Mouse (Mus musculus): ENCODE measurements around the gene Lhx1. TPM values are rescaled to one million over a fixed set of nuclear protein-coding genes. Genes with fewer than 3 reads are reported as not detected.

Gene Lhx1
- total RNA-seq (2014; rRNA removed; ENCODE audit: low replicate concordance) = not detected in 2 replicates
- polyA plus RNA-seq (2015; fragmentation: Nextera tagmentation; extraction: Ambion mirVana) = not detected in 2 replicates

GRCm38 (mm10) chr11:84525421-84526274 is at the start of gene Lhx1:
Gene Lhx1, minus strand, starts transcription at chr11:84525535.
- Histone ChIP-seq H3K9ac (replicated peaks; ENCODE audit: low read depth, low read length) (no peak within 1 kb of the TSS), H3K36me3 (replicated peaks; ENCODE audit: control insufficient read depth, insufficient read depth, low read length) (no peaks in the 10 kb centered on the region), H3K27ac (ENCODE audit: low read depth) (no peak within 1 kb of the TSS), H3K4me2 (ENCODE audit: low read depth, low read length) (peak within 1 kb of the TSS; percentile 68), H3K9me3 (replicated peaks; ENCODE audit: control insufficient read depth, low read length) (no peaks in the 10 kb centered on the region), H3K27me3 (ENCODE audit: control insufficient read depth, insufficient read depth, low read length) (peaks cover 99% of the 10 kb centered on the region), H3K4me1 (ENCODE audit: control insufficient read depth, insufficient read depth) (0 out of 2 replicates have a peak, but pooled peaks cover 8% of the 10 kb centered on the region), H3K4me3 (ENCODE audit: low read depth, low read length) (peak within 1 kb of the TSS; percentile 54)
- no peak for TF ChIP-seq EP300 (IDR thresholded peaks at IDR 0.05; ENCODE audit: low read depth)
- TF ChIP-seq CTCF (IDR thresholded peaks at IDR 0.05; ENCODE audit: low read depth) = no peak
- ATAC-seq (ENCODE audit: insufficient read depth, low read depth) (no peak), DNase-seq (ENCODE audit: low spot score) (no peak)
- WGBS = under 1% methylated on average over 64 of the region's 64 CpGs

GRCm38 (mm10) chr11:84574834-84575233 is 49.5 kb upstream of the Lhx1 start:
- Histone ChIP-seq H3K4me1 (ENCODE audit: control insufficient read depth, insufficient read depth) (no peaks in the 10 kb centered on the region), H3K4me2 (ENCODE audit: low read depth, low read length) (no peak overlapping the region), H3K36me3 (replicated peaks; ENCODE audit: control insufficient read depth, insufficient read depth, low read length) (no peaks in the 10 kb centered on the region), H3K9me3 (replicated peaks; ENCODE audit: control insufficient read depth, low read length) (no peaks in the 10 kb centered on the region), H3K27me3 (ENCODE audit: control insufficient read depth, insufficient read depth, low read length) (peaks cover 8% of the 10 kb centered on the region; the same call in 1 of the 2 replicates), H3K4me3 (ENCODE audit: low read depth, low read length) (no peak overlapping the region), H3K27ac (ENCODE audit: low read depth) (no peak overlapping the region), H3K9ac (replicated peaks; ENCODE audit: low read depth, low read length) (no peak overlapping the region)
- ATAC-seq (ENCODE audit: insufficient read depth, low read depth) = no peak
- DNase-seq (ENCODE audit: low spot score) = no peak
- WGBS = 55% methylated on average over 8 of the region's 8 CpGs
- TF ChIP-seq CTCF (IDR thresholded peaks at IDR 0.05; ENCODE audit: low read depth) (no peak), EP300 (IDR thresholded peaks at IDR 0.05; ENCODE audit: low read depth) (no peak)

DNA sequence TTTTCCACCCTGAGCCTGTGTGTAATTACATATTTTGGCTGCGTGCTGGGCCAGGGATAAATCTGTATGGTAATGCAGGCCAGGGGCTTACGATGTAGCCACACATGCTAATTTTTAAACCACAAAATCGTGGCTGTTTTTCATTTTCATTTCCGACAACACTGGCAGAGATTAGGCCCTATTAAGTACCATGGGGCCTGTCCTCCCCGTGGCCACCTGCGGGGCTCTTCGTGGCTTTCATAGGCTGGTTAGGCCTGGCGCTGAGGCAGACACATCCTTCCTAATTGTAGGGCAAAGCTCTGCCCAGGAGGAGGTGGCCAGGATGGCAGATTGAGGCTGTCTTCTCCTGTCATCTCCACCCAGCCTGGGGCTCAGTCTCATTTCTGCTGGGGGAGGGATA is 48.3 kb upstream of the Lhx1 start:
- DNase-seq (ENCODE audit: low spot score) (no peak), ATAC-seq (ENCODE audit: insufficient read depth, low read depth) (no peak)
- 71% methylated on average over 8 of the region's 8 CpGs for whole genome bisulfite sequencing
- Histone ChIP-seq H3K9ac (replicated peaks; ENCODE audit: low read depth, low read length) (no peak overlapping the region), H3K9me3 (replicated peaks; ENCODE audit: control insufficient read depth, low read length) (no peaks in the 10 kb centered on the region), H3K4me1 (ENCODE audit: control insufficient read depth, insufficient read depth) (no peaks in the 10 kb centered on the region), H3K27ac (ENCODE audit: low read depth) (no peak overlapping the region), H3K4me3 (ENCODE audit: low read depth, low read length) (no peak overlapping the region), H3K27me3 (ENCODE audit: control insufficient read depth, insufficient read depth, low read length) (peaks cover 8% of the 10 kb centered on the region; the same call in 1 of the 2 replicates), H3K36me3 (replicated peaks; ENCODE audit: control insufficient read depth, insufficient read depth, low read length) (no peaks in the 10 kb centered on the region), H3K4me2 (ENCODE audit: low read depth, low read length) (no peak overlapping the region)
- TF ChIP-seq EP300 (IDR thresholded peaks at IDR 0.05; ENCODE audit: low read depth) (no peak), CTCF (IDR thresholded peaks at IDR 0.05; ENCODE audit: low read depth) (no peak)

GRCm38 (mm10) chr11:84570812-84571211 is 45.5 kb upstream of the Lhx1 start:
- no peak overlapping the region for H3K4me3 ChIP-seq (ENCODE audit: low read depth, low read length)
- ATAC-seq (ENCODE audit: insufficient read depth, low read depth) = no peak
- no peak for DNase-seq (ENCODE audit: low spot score)
- no peaks in the 10 kb centered on the region for H3K4me1 ChIP-seq (ENCODE audit: control insufficient read depth, insufficient read depth)
- no peak overlapping the region for H3K9ac ChIP-seq (replicated peaks; ENCODE audit: low read depth, low read length)
- no peak for TF ChIP-seq EP300 (IDR thresholded peaks at IDR 0.05; ENCODE audit: low read depth)
- no peak for TF ChIP-seq CTCF (IDR thresholded peaks at IDR 0.05; ENCODE audit: low read depth)
- H3K36me3 ChIP-seq (replicated peaks; ENCODE audit: control insufficient read depth, insufficient read depth, low read length) = no peaks in the 10 kb centered on the region
- H3K27me3 ChIP-seq (ENCODE audit: control insufficient read depth, insufficient read depth, low read length) = peaks cover 12% of the 10 kb centered on the region; the same call in 1 of the 2 replicates
- H3K27ac ChIP-seq (ENCODE audit: low read depth) = no peak overlapping the region
- H3K9me3 ChIP-seq (replicated peaks; ENCODE audit: control insufficient read depth, low read length) = no peaks in the 10 kb centered on the region
- no peak overlapping the region for H3K4me2 ChIP-seq (ENCODE audit: low read depth, low read length)
- WGBS = 62% methylated on average over 5 of the region's 5 CpGs

GRCm38 (mm10) chr11:84570392-84570791 is 45.1 kb upstream of the Lhx1 start:
- Histone ChIP-seq H3K36me3 (replicated peaks; ENCODE audit: control insufficient read depth, insufficient read depth, low read length) (no peaks in the 10 kb centered on the region), H3K27ac (ENCODE audit: low read depth) (no peak overlapping the region), H3K4me3 (ENCODE audit: low read depth, low read length) (no peak overlapping the region), H3K4me2 (ENCODE audit: low read depth, low read length) (no peak overlapping the region), H3K9me3 (replicated peaks; ENCODE audit: control insufficient read depth, low read length) (no peaks in the 10 kb centered on the region), H3K27me3 (ENCODE audit: control insufficient read depth, insufficient read depth, low read length) (peaks cover 12% of the 10 kb centered on the region; the same call in 1 of the 2 replicates), H3K9ac (replicated peaks; ENCODE audit: low read depth, low read length) (no peak overlapping the region), H3K4me1 (ENCODE audit: control insufficient read depth, insufficient read depth) (no peaks in the 10 kb centered on the region)
- no peak for DNase-seq (ENCODE audit: low spot score)
- 58% methylated on average over 12 of the region's 12 CpGs for whole genome bisulfite sequencing
- no peak for ATAC-seq (ENCODE audit: insufficient read depth, low read depth)
- TF ChIP-seq CTCF (IDR thresholded peaks at IDR 0.05; ENCODE audit: low read depth) (no peak), EP300 (IDR thresholded peaks at IDR 0.05; ENCODE audit: low read depth) (no peak)
